Mouse (Mus musculus) embryonic fibroblast, embryonic 13.5 days (primary cell): ENCODE measurements around the gene Hspb9.

Experiments
- CTCF ChIP-seq: IDR thresholded peaks from 2 replicates; pipeline ENCODE4 v1.5.1; 2011; ENCODE audit warnings: mild to moderate bottlenecking, control low read depth, low read length, moderate library complexity, borderline replicate concordance; ENCODE audit not compliant: insufficient read depth
- POLR2A ChIP-seq: IDR thresholded peaks from 2 replicates; pipeline ENCODE4 v1.6.1; 2011; ENCODE audit warnings: low read depth, mild to moderate bottlenecking, control low read depth, low read length, moderate library complexity

GRCm38 (mm10) chr11:100754021-100754692 lies 40.5 kb downstream of the Hspb9 start:
- TF ChIP-seq CTCF (no peak), POLR2A (no peak)
